Mouse (Mus musculus): ENCODE results near the gene Cyp2ab1. TPM values are rescaled to one million over a fixed set of nuclear protein-coding genes. Genes with fewer than 3 reads are reported as not detected.
A peak's percentile ranks its signal among the peaks of the same experiment; 100 is the strongest.

The Cyp2ab1 gene
- total and polyA plus RNA-seq, 3 experiments = not detected

DNA sequence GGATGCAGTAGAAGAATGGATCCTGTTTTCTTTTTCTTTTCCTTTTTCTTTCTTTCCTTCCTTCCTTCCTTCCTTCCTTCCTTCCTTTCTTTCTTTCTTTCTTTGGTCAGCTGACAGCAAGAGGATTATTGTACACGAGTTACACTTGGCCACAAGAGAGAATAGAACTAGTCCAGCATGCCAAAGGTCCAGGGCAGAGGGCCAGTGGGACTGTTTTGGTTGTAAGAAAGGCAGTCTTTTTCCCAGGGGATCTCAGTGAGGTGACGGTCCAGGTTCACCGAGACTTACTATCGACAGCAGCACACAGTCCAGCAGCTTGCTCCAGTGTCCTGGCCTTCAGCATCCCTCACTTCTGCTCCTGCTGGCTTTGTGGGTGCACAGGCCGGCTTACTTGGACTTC, 3.1 kb upstream of the Cyp2ab1 start:
- no peak for DNase-seq (ENCODE audit: low read depth, low spot score)
- Histone ChIP-seq H3K79me2 (ENCODE audit: control insufficient read depth, insufficient read depth, low read length, poor library complexity) (no peaks in the 10 kb centered on the region), H3K9me3 (replicated peaks; ENCODE audit: insufficient read depth, low read length) (no peaks in the 10 kb centered on the region), H3K27ac (ENCODE audit: control insufficient read depth, low read depth, low read length) (no peak overlapping the region), H3K4me3 (ENCODE audit: control insufficient read depth in 1 of 2, insufficient read depth in 1 of 2, low read depth in 2 of 2, low read length in 2 of 2) (no peak overlapping the region), H3K36me3 (ENCODE audit: control insufficient read depth in 1 of 2, insufficient read depth in 2 of 2, low read length in 2 of 2) (peaks cover 0 to 12% of the 10 kb centered on the region in 2 experiments; a peak in 2 of 4 replicates), H3K27me3 (ENCODE audit: control insufficient read depth in 1 of 2, insufficient read depth in 2 of 2, low read length in 2 of 2) (no peaks in the 10 kb centered on the region), H3K4me1 (ENCODE audit: control insufficient read depth in 1 of 2, insufficient read depth in 2 of 2, low read length in 2 of 2) (peaks cover 0 to 11% of the 10 kb centered on the region in 2 experiments; a peak in 3 of 4 replicates), H3K9ac (ENCODE audit: control insufficient read depth, low read depth, low read length, poor library complexity, severe bottlenecking) (no peak overlapping the region)
- TF ChIP-seq EP300 (IDR thresholded peaks at IDR 0.05; ENCODE audit: low read depth in 1 of 2, low read length in 2 of 2) (no peak), MAX (IDR thresholded peaks at IDR 0.05; ENCODE audit: low read length) (no peak), RCOR1 (IDR thresholded peaks at IDR 0.05; ENCODE audit: low read depth, low read length) (no peak), USF2 (IDR thresholded peaks at IDR 0.05; ENCODE audit: borderline replicate concordance in 1 of 2, insufficient read depth in 1 of 2, low read depth in 1 of 2, low read length in 2 of 2) (no peak), ELF1 (IDR thresholded peaks at IDR 0.05; ENCODE audit: low read depth, low read length) (no peak), E2F4 (IDR thresholded peaks at IDR 0.05; ENCODE audit: borderline replicate concordance, low read depth, low read length) (no peak), SIN3A (IDR thresholded peaks at IDR 0.05; ENCODE audit: low read length) (no peak), ZC3H11A (IDR thresholded peaks at IDR 0.05; ENCODE audit: low read depth, low read length) (no peak), UBTF (IDR thresholded peaks at IDR 0.05; ENCODE audit: borderline replicate concordance, insufficient read depth, low read depth, low read length) (no peak), MEF2A (IDR thresholded peaks at IDR 0.05; ENCODE audit: extremely low read depth, insufficient replicate concordance, low read depth, low read length, poor library complexity, severe bottlenecking) (no peak), TAL1 (IDR thresholded peaks at IDR 0.05; ENCODE audit: low read length) (no peak), MAZ (IDR thresholded peaks at IDR 0.05; ENCODE audit: low read depth, low read length) (no peak), TBP (IDR thresholded peaks at IDR 0.05; ENCODE audit: low read depth, low read length) (no peak), GABPA (IDR thresholded peaks at IDR 0.05; ENCODE audit: low read depth, low read length) (no peak), TCF12 (IDR thresholded peaks at IDR 0.05; ENCODE audit: low read depth, low read length) (no peak)

DNA sequence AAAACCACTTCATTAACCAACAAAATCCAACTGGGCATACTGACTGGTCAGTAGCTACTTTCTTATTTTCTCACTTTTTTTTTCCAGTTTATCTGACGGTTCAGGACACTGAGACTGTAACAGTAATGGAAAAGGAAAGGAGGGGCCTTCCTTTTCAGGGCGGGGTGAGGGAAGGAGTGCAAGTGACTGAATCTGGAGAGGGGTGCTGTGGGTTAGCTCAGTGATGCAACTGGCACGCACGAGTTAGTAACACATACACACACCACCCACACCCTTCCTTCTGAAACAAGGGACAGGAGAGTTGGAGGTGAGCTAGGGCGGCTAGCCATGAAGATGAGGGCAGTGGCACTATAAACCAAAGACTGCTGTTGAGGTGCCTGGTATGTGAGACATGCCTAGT, 1.3 kb downstream of the Cyp2ab1 start:
- H3K9me3 ChIP-seq (replicated peaks; ENCODE audit: insufficient read depth, low read length) = no peaks in the 10 kb centered on the region
- H3K36me3 ChIP-seq (ENCODE audit: control insufficient read depth in 1 of 2, insufficient read depth in 2 of 2, low read length in 2 of 2) = peaks cover 0 to 12% of the 10 kb centered on the region in 2 experiments; a peak in 2 of 4 replicates
- H3K79me2 ChIP-seq (ENCODE audit: control insufficient read depth, insufficient read depth, low read length, poor library complexity) = no peaks in the 10 kb centered on the region
- TF ChIP-seq POLR2A (IDR thresholded peaks at IDR 0.05; ENCODE audit: control insufficient read depth in 1 of 2, insufficient read depth in 1 of 2, low read depth in 1 of 2, low read length in 2 of 2, poor library complexity in 1 of 2) = no peak
- no peaks in the 10 kb centered on the region for H3K27me3 ChIP-seq (ENCODE audit: control insufficient read depth in 1 of 2, insufficient read depth in 2 of 2, low read length in 2 of 2)
- H3K4me3 ChIP-seq (ENCODE audit: control insufficient read depth in 1 of 2, insufficient read depth in 1 of 2, low read depth in 2 of 2, low read length in 2 of 2) = no peak overlapping the region
- H3K27ac ChIP-seq (ENCODE audit: control insufficient read depth, low read depth, low read length) = no peak overlapping the region; the same call in 1 of the 2 replicates
- H3K9ac ChIP-seq (ENCODE audit: control insufficient read depth, low read depth, low read length, poor library complexity, severe bottlenecking) = peak overlapping the region; percentile 33; the same call in 1 of the 2 replicates
- DNase-seq (ENCODE audit: low read depth, low spot score) = peak; percentile 20
- peaks cover 0 to 11% of the 10 kb centered on the region in 2 experiments; a peak in 3 of 4 replicates for H3K4me1 ChIP-seq (ENCODE audit: control insufficient read depth in 1 of 2, insufficient read depth in 2 of 2, low read length in 2 of 2)

Data from MEL (cell line).